Mouse (Mus musculus): ENCODE data around the gene Cgas.
A peak's percentile ranks its signal among the peaks of the same experiment; 100 is the strongest.
"Not testable (repeated sequence)": the region's sequence is repeated elsewhere in the genome, so short reads cannot be mapped to it uniquely, and the experiment has no call there.

Gene Cgas

GRCm38 (mm10) chr9:78442579-78443392 lies at the start of gene Cgas:
Gene Cgas (minus strand): TSS chr9:78443237.
- peak; percentile 57 for DNase-seq

- DNase-seq, result no peak
These were observed 49.2 kb upstream of the Cgas start for GRCm38 (mm10) chr9:78492254-78492653.

- no peak for DNase-seq
These were observed 48.1 kb upstream of the Cgas start for GRCm38 (mm10) chr9:78491169-78491568.

- DNase-seq, result peak; percentile 52
These were observed 45.9 kb upstream of the Cgas start, which contains the start of gene Eef1a1 for GRCm38 (mm10) chr9:78488890-78489420. Gene Eef1a1 (minus strand): TSS chr9:78489151.

- DNase-seq, result not testable (repeated sequence)
These were observed 45.0 kb upstream of the Cgas start for GRCm38 (mm10) chr9:78488021-78488420.

GRCm38 (mm10) chr9:78484660-78485059 lies 41.6 kb upstream of the Cgas start:
- no peak for DNase-seq

- no peak for DNase-seq
These were observed 39.3 kb upstream of the Cgas start for GRCm38 (mm10) chr9:78482386-78482785.

- DNase-seq, result peak; percentile 98
These were observed 38.6 kb upstream of the Cgas start for GRCm38 (mm10) chr9:78481423-78482331.

- DNase-seq, result peak; percentile 83
These were observed 37.8 kb upstream of the Cgas start for GRCm38 (mm10) chr9:78480706-78481358.

GRCm38 (mm10) chr9:78480227-78480626 lies 37.2 kb upstream of the Cgas start:
- DNase-seq, result not testable (repeated sequence)

- not testable (repeated sequence) for DNase-seq
These were observed 36.3 kb upstream of the Cgas start for GRCm38 (mm10) chr9:78479308-78479707.

- DNase-seq, result not testable (repeated sequence)
These were observed 35.1 kb upstream of the Cgas start for GRCm38 (mm10) chr9:78478009-78478605.

- no peak for DNase-seq
These were observed 34.0 kb upstream of the Cgas start for GRCm38 (mm10) chr9:78477021-78477551.

GRCm38 (mm10) chr9:78476531-78477020 lies 33.5 kb upstream of the Cgas start:
- DNase-seq, result no peak

GRCm38 (mm10) chr9:78475873-78476272 lies 32.8 kb upstream of the Cgas start:
- DNase-seq, result no peak

- DNase-seq, result no peak
These were observed 32.3 kb upstream of the Cgas start for GRCm38 (mm10) chr9:78475383-78475780.

GRCm38 (mm10) chr9:78474771-78475382 lies 31.8 kb upstream of the Cgas start:
- no peak for DNase-seq

- no peak for DNase-seq
These were observed 31.2 kb upstream of the Cgas start for GRCm38 (mm10) chr9:78474270-78474669.

GRCm38 (mm10) chr9:78473588-78473987 lies 30.6 kb upstream of the Cgas start:
- no peak for DNase-seq

GRCm38 (mm10) chr9:78465725-78466124 lies 22.7 kb upstream of the Cgas start:
- no peak for DNase-seq

GRCm38 (mm10) chr9:78463337-78463736 lies 20.3 kb upstream of the Cgas start:
- DNase-seq, result no peak
